Mouse (Mus musculus): ENCODE measurements around the gene Slc34a2.

GRCm38 (mm10) chr5:53037781-53038180, at the start of gene Slc34a2:
- TF ChIP-seq POLR2A (IDR thresholded peaks at IDR 0.05; ENCODE audit: control insufficient read depth, low read depth, low read length) = no peak
- no peak for TF ChIP-seq CTCF (IDR thresholded peaks at IDR 0.05; ENCODE audit: control insufficient read depth, insufficient read depth, insufficient replicate concordance, low read depth, low read length)

All from testis, adult 2 months (tissue).